Mouse (Mus musculus): Measurements from ENCODE around the gene Cgrrf1. TPM values are rescaled to one million over a fixed set of nuclear protein-coding genes. Genes with fewer than 3 reads are reported as not detected.
"Not testable (repeated sequence)": the region's sequence is repeated elsewhere in the genome, so short reads cannot be mapped to it uniquely, and the experiment has no call there.

Cgrrf1 gene
- polyA plus RNA-seq (2017; shearing (Covaris generic)) = 10 to 100 TPM; 12.0 to 12.6 TPM

GRCm38 (mm10) chr14:46831837-46832333 is at the start of gene Cgrrf1:
Gene Cgrrf1 (plus strand): TSS chr14:46832125.
- ATAC-seq = peak; percentile 98

- no peak for ATAC-seq
Measured at GRCm38 (mm10) chr14:46782187-46782828, 49.6 kb upstream of the Cgrrf1 start.

- no peak for ATAC-seq
Measured at GRCm38 (mm10) chr14:46783327-46783926, 48.5 kb upstream of the Cgrrf1 start.

- ATAC-seq = no peak
Measured at GRCm38 (mm10) chr14:46785247-46785646, 46.7 kb upstream of the Cgrrf1 start.

- ATAC-seq = no peak
Measured at GRCm38 (mm10) chr14:46787454-46787786, 44.5 kb upstream of the Cgrrf1 start.

- peak; percentile 95 for ATAC-seq
Measured at GRCm38 (mm10) chr14:46787787-46788504, 44.0 kb upstream of the Cgrrf1 start, which contains the start of gene Cnih1. Gene Cnih1 (minus strand): TSS chr14:46788411.

- no peak for ATAC-seq
Measured at GRCm38 (mm10) chr14:46788505-46788901, 43.4 kb upstream of the Cgrrf1 start.

GRCm38 (mm10) chr14:46790303-46790702 is 41.6 kb upstream of the Cgrrf1 start:
- no peak for ATAC-seq

- ATAC-seq = no peak
Measured at GRCm38 (mm10) chr14:46790723-46791122, 41.2 kb upstream of the Cgrrf1 start.

GRCm38 (mm10) chr14:46794157-46794556 is 37.8 kb upstream of the Cgrrf1 start:
- no peak for ATAC-seq

- ATAC-seq = no peak
Measured at GRCm38 (mm10) chr14:46800684-46801345, 31.1 kb upstream of the Cgrrf1 start.

- ATAC-seq = no peak
Measured at GRCm38 (mm10) chr14:46803259-46803658, 28.7 kb upstream of the Cgrrf1 start.

- ATAC-seq = no peak
Measured at GRCm38 (mm10) chr14:46803791-46804190, 28.1 kb upstream of the Cgrrf1 start.

GRCm38 (mm10) chr14:46806186-46806585 is 25.7 kb upstream of the Cgrrf1 start:
- ATAC-seq = no peak

- ATAC-seq = no peak
Measured at GRCm38 (mm10) chr14:46807927-46808326, 24.0 kb upstream of the Cgrrf1 start.

GRCm38 (mm10) chr14:46815640-46816039 is 16.3 kb upstream of the Cgrrf1 start:
- no peak for ATAC-seq

GRCm38 (mm10) chr14:46816916-46817622 is 14.9 kb upstream of the Cgrrf1 start:
- ATAC-seq = no peak

- ATAC-seq = peak; percentile 42
Measured at GRCm38 (mm10) chr14:46818743-46819142, 13.2 kb upstream of the Cgrrf1 start.

GRCm38 (mm10) chr14:46819961-46820360 is 12.0 kb upstream of the Cgrrf1 start:
- not testable (repeated sequence) for ATAC-seq

- ATAC-seq = peak; percentile 16
Measured at GRCm38 (mm10) chr14:46821271-46821872, 10.6 kb upstream of the Cgrrf1 start.

- peak; percentile 87 for ATAC-seq
Measured at GRCm38 (mm10) chr14:46821873-46822716, 9.8 kb upstream of the Cgrrf1 start, which contains the start of gene Gmfb. Gene Gmfb (minus strand): TSS chr14:46822242.

Data from activated CD4-positive, CD25-positive, alpha-beta regulatory T cell, adult 4 months (primary cell).